Mouse (Mus musculus) left cerebral cortex, adult 18-20 months (tissue): ENCODE data around the gene Cltrn. TPM values are rescaled to one million over a fixed set of nuclear protein-coding genes. Genes with fewer than 3 reads are reported as not detected.

Experiments
- DNase-seq, 2 experiments: peaks; one replicate each; pipeline ENCODE4 v3.0.0; 2021 to 2022; ENCODE audit warnings: low spot score in 2 of 2, mixed read lengths in 1 of 2
- total RNA-seq, 2 experiments: library from RNA; stranded (reverse); gene quantifications; 2 replicates each; pipeline ENCODE4 v1.2.3; 2021

Cltrn gene
- total RNA-seq, 2 experiments from 2014 or later: 0.44 TPM; not detected in 1

- DNase-seq: no peak
Measured at GRCm38 (mm10) chrX:164135304-164135818, 46.7 kb downstream of the Cltrn start.

GRCm38 (mm10) chrX:164139032-164139431 is 50.4 kb downstream of the Cltrn start, which contains the start of gene Ace2:
Gene Ace2 (plus strand): TSS chrX:164139332.
- no peak for DNase-seq

- no peak for DNase-seq
Measured at GRCm38 (mm10) chrX:164145463-164146250, 57.0 kb downstream of the Cltrn start.

GRCm38 (mm10) chrX:164152703-164153102 is 64.1 kb downstream of the Cltrn start:
- DNase-seq: no peak

GRCm38 (mm10) chrX:164153606-164154005 is 65.0 kb downstream of the Cltrn start:
- no peak for DNase-seq

- no peak for DNase-seq
Measured at GRCm38 (mm10) chrX:164154594-164154993, 66.0 kb downstream of the Cltrn start.

GRCm38 (mm10) chrX:164164681-164165080 is 76.1 kb downstream of the Cltrn start:
- no peak for DNase-seq

Other genes starting within 250 kb of the Cltrn start
- 10 to 100 TPM; 35.5 to 38.8 TPM for gene Ap1s2, start 179.8 kb upstream of the Cltrn start, total RNA-seq
- gene Zrsr2, start 130.2 kb upstream of the Cltrn start, total RNA-seq: 10 to 100 TPM; 49.5 to 58.6 TPM
- gene Car5b, start 60.8 kb upstream of the Cltrn start, total RNA-seq: 1 to 10 TPM; 2.7 to 3.4 TPM
- 1 to 10 TPM; 9.5 to 9.9 TPM for gene Siah1b, start 12.3 kb upstream of the Cltrn start, total RNA-seq
- gene Ace2, start 50.5 kb downstream of the Cltrn start, total RNA-seq: 1 to 10 TPM in 1 of 2 experiments, under 1 TPM in 1; 0.82 to 1.5 TPM
- 1 to 10 TPM in 1 of 2 experiments, under 1 TPM in 1; 1.00 to 1.3 TPM for gene Bmx, start 169.4 kb downstream of the Cltrn start, total RNA-seq
- gene Pir, start 180.5 kb downstream of the Cltrn start, total RNA-seq: 1 to 10 TPM; 7.9 to 8.4 TPM